Mouse (Mus musculus) heart, postnatal 0 days (tissue): ENCODE measurements around the gene Mettl1.

Experiments
- CTCF ChIP-seq: IDR thresholded peaks from 2 replicates; pipeline ENCODE4 v1.5.1; 2016; ENCODE audit warnings: antibody characterized with exemption, control low read depth, low read depth
- EP300 ChIP-seq: IDR thresholded peaks from 2 replicates; pipeline ENCODE4 v1.6.1; 2016; ENCODE audit warnings: antibody characterized with exemption, low read depth

DNA sequence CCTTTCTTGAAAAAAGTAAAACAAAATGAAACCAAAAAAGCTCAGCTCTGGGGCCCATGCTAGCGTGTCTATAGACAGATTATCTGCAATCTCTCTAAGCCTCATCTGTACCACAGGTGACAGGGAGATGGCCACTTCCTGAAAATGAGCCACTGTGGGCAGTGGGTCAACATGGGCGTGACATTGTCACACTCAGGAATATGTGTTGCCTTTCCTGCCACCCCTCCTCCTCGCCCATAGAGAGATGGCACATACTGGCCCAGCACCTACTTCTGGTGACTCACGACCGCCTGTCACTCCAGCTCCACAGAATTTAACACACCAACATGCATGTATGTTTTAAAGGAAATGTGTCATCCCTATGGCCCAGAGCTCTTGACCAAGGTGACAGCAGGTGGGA lies 38.4 kb upstream of the Mettl1 start:
- TF ChIP-seq CTCF, result no peak
- TF ChIP-seq EP300, result no peak
